Mouse (Mus musculus) midbrain, embryonic 12.5 days (tissue): ENCODE data around the gene Gm16181. TPM values are rescaled to one million over a fixed set of nuclear protein-coding genes. Genes with fewer than 3 reads are reported as not detected.

Experiments
- ATAC-seq: fragments of 200-750 bp; cut with Nextera tagmentation; 2 replicates; pipeline ENCODE4 v1.8.0; 2017; ENCODE audit warnings: low read depth, moderate TSS enrichment, moderate library complexity; ENCODE audit not compliant: low FRiP score
- H3K27ac ChIP-seq: fragments of 300-500 bp; sonication (generic); replicated peaks from 2 replicates; pipeline ENCODE4 v1.5.1; 2016; ENCODE audit warnings: mild to moderate bottlenecking
- H3K27me3 ChIP-seq: fragments of 300-500 bp; sonication (generic); 2 replicates; pipeline ENCODE4 v1.6.1; 2016; ENCODE audit warnings: mild to moderate bottlenecking
- H3K36me3 ChIP-seq: fragments of 300-500 bp; sonication (generic); 2 replicates; pipeline ENCODE4 v1.6.1; 2016
- H3K4me1 ChIP-seq: fragments of 300-500 bp; sonication (generic); 2 replicates; pipeline ENCODE4 v1.6.1; 2016
- H3K4me2 ChIP-seq: fragments of 300-500 bp; sonication (generic); replicated peaks from 2 replicates; pipeline ENCODE4 v1.6.1; 2016; ENCODE audit warnings: mild to moderate bottlenecking, moderate library complexity
- H3K4me3 ChIP-seq: fragments of 300-500 bp; sonication (generic); 2 replicates; pipeline ENCODE4 v1.5.1; 2016; ENCODE audit warnings: mild to moderate bottlenecking
- H3K9ac ChIP-seq: fragments of 300-500 bp; sonication (generic); replicated peaks from 2 replicates; pipeline ENCODE4 v1.6.1; 2016; ENCODE audit warnings: mild to moderate bottlenecking, moderate library complexity
- H3K9me3 ChIP-seq: fragments of 300-500 bp; sonication (generic); 2 replicates; pipeline ENCODE4 v1.6.1; 2016; ENCODE audit warnings: mild to moderate bottlenecking
- WGBS: fragments of 180-500 bp; shearing (Covaris S2); methylation state at CpG from one replicate; pipeline ENCODE4 v1.1.7; 2016; 5-methylcytosine and 5-hydroxymethylcytosine counted together
- polyA plus RNA-seq: library from polyadenylated mRNA; unstranded; fragments of >200 nt; fragmentation: Nextera tagmentation; extraction: Ambion mirVana; gene quantifications from 2 replicates; pipeline ENCODE4 v1.2.1, GENCODE M21; 2016

Gene Gm16181
- polyA plus RNA-seq, 1 experiment from 2014 or later, result 0.38 TPM

DNA sequence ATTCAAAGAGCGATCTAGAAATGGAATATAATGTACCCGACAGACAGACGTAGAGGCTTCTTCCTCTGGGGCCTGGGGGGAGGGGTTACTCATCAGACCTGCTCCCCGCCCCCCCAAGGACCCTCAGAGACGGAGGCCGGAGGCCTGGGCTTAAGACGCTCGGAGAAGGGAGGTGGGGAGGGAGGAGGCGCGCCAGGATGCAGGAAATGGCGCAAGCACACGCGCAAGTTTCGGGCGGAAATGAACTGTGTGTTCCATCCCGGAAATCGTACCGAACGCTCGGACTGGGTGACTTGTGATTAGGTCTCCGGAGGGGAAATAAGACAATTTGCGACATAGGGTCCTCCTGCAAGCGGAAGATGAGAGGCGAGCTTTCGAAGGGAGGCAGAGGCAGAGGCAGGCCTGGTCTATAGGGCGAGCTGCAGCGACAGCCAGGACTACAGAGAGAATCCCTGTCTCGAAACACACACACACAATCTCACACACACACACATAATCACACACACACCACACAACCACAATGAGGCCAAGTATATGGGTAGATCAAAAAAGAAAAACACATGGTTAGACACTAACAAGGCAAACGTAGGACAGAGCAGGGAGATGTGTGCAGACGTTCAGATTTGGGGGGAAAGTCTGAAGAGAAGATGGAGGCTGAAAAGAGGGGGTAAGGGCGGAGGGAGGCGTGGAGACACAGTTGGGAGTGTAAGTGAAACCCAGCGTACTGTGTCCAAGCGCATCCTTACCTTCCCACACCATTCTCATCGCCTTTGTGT lies 15.2 kb downstream of the Gm16181 start, which contains the start of gene Nfkbil1:
TSS of gene Nfkbil1 (minus strand) at position 179 of the 776 bp plus-strand sequence.
- H3K4me3 ChIP-seq, result peak within 1 kb of the TSS; percentile 66
- H3K27me3 ChIP-seq, result no peaks in the 10 kb centered on the region
- WGBS, result under 1% methylated on average over 35 of the region's 35 CpGs
- peak; percentile 78 for ATAC-seq
- H3K4me1 ChIP-seq, result peaks cover 35% of the 10 kb centered on the region
- no peaks in the 10 kb centered on the region for H3K9me3 ChIP-seq
- H3K27ac ChIP-seq, result peak within 1 kb of the TSS; percentile 95
- peak within 1 kb of the TSS; percentile 86 for H3K9ac ChIP-seq
- peak within 1 kb of the TSS; percentile 86 for H3K4me2 ChIP-seq
- H3K36me3 ChIP-seq, result peaks cover 16% of the 10 kb centered on the region

DNA sequence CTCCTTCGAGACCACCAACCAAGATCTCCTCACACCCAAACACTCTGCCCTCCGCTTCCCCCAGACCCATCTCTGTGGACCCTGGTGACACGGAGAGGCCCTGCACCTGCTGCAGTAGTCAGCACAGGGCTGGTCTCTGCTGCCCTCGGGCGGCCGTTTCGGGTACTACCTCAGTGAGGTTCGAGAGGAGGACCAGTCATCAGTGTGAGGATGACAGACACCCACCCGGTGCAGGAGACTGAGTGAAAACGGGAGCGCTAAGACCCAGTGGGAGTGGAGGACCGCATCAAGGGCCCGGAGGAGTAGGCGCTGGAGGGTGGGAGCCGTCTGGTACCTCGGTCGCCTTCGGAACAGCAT lies 15.7 kb downstream of the Gm16181 start:
- H3K4me2 ChIP-seq, result peak overlapping the region; percentile 86
- ATAC-seq, result peak; percentile 75
- peak overlapping the region; percentile 86 for H3K9ac ChIP-seq
- H3K4me3 ChIP-seq, result peak overlapping the region; percentile 66
- peaks cover 38% of the 10 kb centered on the region for H3K4me1 ChIP-seq
- no peaks in the 10 kb centered on the region for H3K27me3 ChIP-seq
- under 1% methylated on average over 18 of the region's 18 CpGs for WGBS
- H3K27ac ChIP-seq, result peak overlapping the region; percentile 95
- peaks cover 11% of the 10 kb centered on the region; the same call in 1 of the 2 replicates for H3K36me3 ChIP-seq
- no peaks in the 10 kb centered on the region for H3K9me3 ChIP-seq

GRCm38 (mm10) chr17:35236996-35237395 lies 16.4 kb downstream of the Gm16181 start:
- Histone ChIP-seq H3K27me3 (no peaks in the 10 kb centered on the region), H3K9ac (peak overlapping the region; percentile 86), H3K36me3 (peaks cover 11% of the 10 kb centered on the region; the same call in 1 of the 2 replicates), H3K4me2 (peak overlapping the region; percentile 86), H3K27ac (peak overlapping the region; percentile 95), H3K4me1 (peaks cover 33% of the 10 kb centered on the region), H3K9me3 (no peaks in the 10 kb centered on the region), H3K4me3 (peak overlapping the region; percentile 66)
- 79% methylated on average over 9 of the region's 9 CpGs for WGBS
- no peak for ATAC-seq

DNA sequence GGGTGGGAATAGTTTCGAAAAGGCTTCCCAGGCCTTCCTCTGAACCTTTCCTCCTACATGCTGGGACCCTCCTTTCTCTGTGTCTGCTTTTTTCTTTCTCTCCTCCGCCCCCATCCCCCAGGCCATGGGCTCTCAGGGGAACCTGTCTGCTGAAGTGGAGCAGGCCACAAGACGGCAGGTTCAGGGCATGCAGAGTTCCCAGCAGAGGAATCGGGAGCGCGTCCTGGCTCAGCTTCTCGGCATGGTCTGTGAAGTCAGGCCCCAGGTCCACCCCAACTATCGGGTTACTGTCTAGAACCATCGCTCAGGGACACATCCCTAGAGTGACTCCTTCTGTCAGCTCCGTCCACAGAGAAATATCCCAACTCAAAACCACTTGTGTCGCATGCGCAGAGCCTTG lies 16.9 kb downstream of the Gm16181 start:
- no peak overlapping the region for H3K27ac ChIP-seq
- no peaks in the 10 kb centered on the region for H3K9me3 ChIP-seq
- H3K4me3 ChIP-seq, result no peak overlapping the region
- 0 out of 2 replicates have a peak overlapping the region, but pooled peaks have one; percentile 86 for H3K4me2 ChIP-seq
- H3K4me1 ChIP-seq, result peaks cover 33% of the 10 kb centered on the region
- peaks cover 11% of the 10 kb centered on the region; the same call in 1 of the 2 replicates for H3K36me3 ChIP-seq
- WGBS, result 85% methylated on average over 12 of the region's 12 CpGs
- ATAC-seq, result no peak
- no peak overlapping the region for H3K9ac ChIP-seq
- H3K27me3 ChIP-seq, result no peaks in the 10 kb centered on the region

DNA sequence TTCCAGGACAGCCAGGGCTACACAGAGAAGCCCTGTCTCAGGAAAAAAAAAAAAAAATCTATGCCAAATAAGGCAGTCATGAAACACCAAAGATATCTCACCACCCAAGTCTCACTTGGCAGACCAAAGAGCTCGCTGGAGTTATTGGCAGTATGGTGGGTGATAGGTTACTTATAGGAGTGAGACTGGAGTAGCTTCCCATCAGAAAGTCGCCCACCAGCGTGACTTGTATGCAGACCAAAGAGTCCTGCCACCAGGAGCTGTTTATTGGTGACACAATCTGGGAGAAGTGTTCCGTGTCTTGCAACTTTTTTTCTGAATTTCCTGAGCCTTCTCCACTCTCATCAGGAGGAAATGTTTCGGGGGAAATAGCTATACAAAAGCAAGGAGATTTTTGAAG lies 19.1 kb downstream of the Gm16181 start:
- no peak overlapping the region for H3K4me2 ChIP-seq
- H3K4me1 ChIP-seq, result peaks cover 38% of the 10 kb centered on the region
- ATAC-seq, result no peak
- H3K27ac ChIP-seq, result no peak overlapping the region
- no peaks in the 10 kb centered on the region for H3K9me3 ChIP-seq
- H3K36me3 ChIP-seq, result peaks cover 18% of the 10 kb centered on the region
- H3K27me3 ChIP-seq, result no peaks in the 10 kb centered on the region
- 87% methylated on average over 5 of the region's 5 CpGs for WGBS
- H3K9ac ChIP-seq, result no peak overlapping the region
- H3K4me3 ChIP-seq, result no peak overlapping the region

GRCm38 (mm10) chr17:35240384-35241304 lies 20.0 kb downstream of the Gm16181 start:
- Histone ChIP-seq H3K4me2 (peak overlapping the region; percentile 89), H3K4me3 (peak overlapping the region; percentile 97), H3K4me1 (peaks cover 44% of the 10 kb centered on the region), H3K9me3 (no peaks in the 10 kb centered on the region), H3K27ac (peak overlapping the region; percentile 98), H3K27me3 (no peaks in the 10 kb centered on the region), H3K9ac (peak overlapping the region; percentile 100), H3K36me3 (peaks cover 28% of the 10 kb centered on the region)
- WGBS, result 31% methylated on average over 12 of the region's 12 CpGs
- ATAC-seq, result peak; percentile 5; the same call in 1 of the 2 replicates

GRCm38 (mm10) chr17:35241305-35242014 lies 20.8 kb downstream of the Gm16181 start, which contains the start of gene Ddx39b:
Gene Ddx39b (plus strand): TSS chr17:35241746.
- peak within 1 kb of the TSS; percentile 89 for H3K4me2 ChIP-seq
- peak; percentile 90 for ATAC-seq
- peak within 1 kb of the TSS; percentile 97 for H3K4me3 ChIP-seq
- peaks cover 36% of the 10 kb centered on the region for H3K36me3 ChIP-seq
- WGBS, result under 1% methylated on average over 61 of the region's 69 CpGs
- peaks cover 49% of the 10 kb centered on the region for H3K4me1 ChIP-seq
- H3K27ac ChIP-seq, result peak within 1 kb of the TSS; percentile 98
- H3K9ac ChIP-seq, result peak within 1 kb of the TSS; percentile 100
- no peaks in the 10 kb centered on the region for H3K27me3 ChIP-seq
- H3K9me3 ChIP-seq, result no peaks in the 10 kb centered on the region

GRCm38 (mm10) chr17:35242015-35242941 lies 21.6 kb downstream of the Gm16181 start:
- peak overlapping the region; percentile 97 for H3K4me3 ChIP-seq
- H3K27ac ChIP-seq, result peak overlapping the region; percentile 98
- under 1% methylated on average over 55 of the region's 55 CpGs for WGBS
- peaks cover 44% of the 10 kb centered on the region for H3K36me3 ChIP-seq
- peak; percentile 42 for ATAC-seq
- peaks cover 51% of the 10 kb centered on the region for H3K4me1 ChIP-seq
- H3K9ac ChIP-seq, result peak overlapping the region; percentile 100
- H3K4me2 ChIP-seq, result peak overlapping the region; percentile 89
- no peaks in the 10 kb centered on the region for H3K27me3 ChIP-seq
- H3K9me3 ChIP-seq, result no peaks in the 10 kb centered on the region

DNA sequence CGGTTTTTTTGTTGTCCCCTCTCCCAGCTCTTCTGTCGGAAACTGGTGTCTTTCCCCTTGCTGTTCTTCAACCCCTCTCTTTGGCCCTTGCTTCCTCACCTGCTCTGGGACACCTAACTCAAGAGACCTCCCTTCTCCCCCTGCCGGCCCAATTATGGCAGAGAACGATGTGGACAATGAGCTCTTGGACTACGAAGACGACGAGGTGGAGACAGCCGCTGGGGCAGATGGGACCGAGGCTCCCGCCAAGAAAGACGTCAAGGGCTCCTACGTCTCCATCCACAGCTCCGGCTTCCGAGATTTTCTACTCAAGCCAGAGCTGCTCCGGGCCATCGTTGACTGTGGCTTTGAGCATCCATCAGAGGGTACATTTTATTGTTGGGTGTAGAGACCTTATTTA lies 22.5 kb downstream of the Gm16181 start:
- peak overlapping the region; percentile 89 for H3K4me2 ChIP-seq
- no peaks in the 10 kb centered on the region for H3K27me3 ChIP-seq
- H3K36me3 ChIP-seq, result peaks cover 52% of the 10 kb centered on the region
- no peaks in the 10 kb centered on the region for H3K9me3 ChIP-seq
- peak overlapping the region; percentile 98 for H3K27ac ChIP-seq
- peak overlapping the region; percentile 97 for H3K4me3 ChIP-seq
- 4% methylated on average over 16 of the region's 16 CpGs for WGBS
- peak overlapping the region; percentile 100 for H3K9ac ChIP-seq
- H3K4me1 ChIP-seq, result peaks cover 57% of the 10 kb centered on the region
- no peak for ATAC-seq

DNA sequence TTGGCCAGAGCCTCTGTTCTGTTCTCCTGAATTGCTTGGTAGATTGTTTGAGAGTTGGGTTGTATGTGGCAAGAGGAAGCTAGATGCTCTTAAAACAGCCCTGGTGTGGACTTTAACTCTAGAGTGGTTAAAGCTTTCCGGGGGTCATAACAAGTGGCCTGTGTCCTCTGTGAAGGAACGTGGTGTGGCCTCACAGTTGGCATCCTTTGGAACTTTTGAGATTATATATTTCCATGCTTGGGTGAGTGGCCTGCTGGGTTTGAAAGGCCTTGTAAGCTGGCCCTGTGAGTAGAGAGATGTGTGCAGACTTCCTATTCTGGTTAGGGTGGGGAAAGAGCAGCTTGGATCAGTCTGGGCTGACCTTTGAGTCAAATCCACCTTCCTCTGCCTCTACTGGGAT lies 24.4 kb downstream of the Gm16181 start:
- no peak for ATAC-seq
- Histone ChIP-seq H3K9me3 (no peaks in the 10 kb centered on the region), H3K4me2 (peak overlapping the region; percentile 89), H3K9ac (peak overlapping the region; percentile 100), H3K27me3 (no peaks in the 10 kb centered on the region), H3K27ac (no peak overlapping the region), H3K4me3 (peak overlapping the region; percentile 97), H3K4me1 (peaks cover 57% of the 10 kb centered on the region), H3K36me3 (peaks cover 71% of the 10 kb centered on the region)
- 74% methylated on average over 2 of the region's 2 CpGs for WGBS
